Mouse (Mus musculus) embryonic facial prominence, embryonic 15.5 days (tissue): Measurements from ENCODE around the gene Spef1. TPM values are rescaled to one million over a fixed set of nuclear protein-coding genes. Genes with fewer than 3 reads are reported as not detected.

Source experiments
- ATAC-seq: fragments of 200-750 bp; cut with Nextera tagmentation; 2 replicates; pipeline ENCODE4 v1.8.0; 2017; ENCODE audit warnings: low read depth, moderate TSS enrichment; ENCODE audit not compliant: insufficient number of reproducible peaks, low FRiP score, low TSS enrichment
- H3K27ac ChIP-seq: fragments of 300-500 bp; sonication (generic); replicated peaks from 2 replicates; pipeline ENCODE4 v1.5.1; 2015; ENCODE audit warnings: mild to moderate bottlenecking, inconsistent platforms
- H3K27me3 ChIP-seq: fragments of 300-500 bp; sonication (generic); 2 replicates; pipeline ENCODE4 v1.6.1; 2015; ENCODE audit warnings: inconsistent platforms
- H3K36me3 ChIP-seq: fragments of 300-500 bp; sonication (generic); 2 replicates; pipeline ENCODE4 v1.6.1; 2015; ENCODE audit warnings: mild to moderate bottlenecking, inconsistent platforms
- H3K4me1 ChIP-seq: fragments of 300-500 bp; sonication (generic); 2 replicates; pipeline ENCODE4 v1.6.1; 2015; ENCODE audit warnings: inconsistent platforms
- H3K4me2 ChIP-seq: fragments of 300-500 bp; sonication (generic); replicated peaks from 2 replicates; pipeline ENCODE4 v1.6.1; 2015; ENCODE audit warnings: mild to moderate bottlenecking, inconsistent platforms
- H3K4me3 ChIP-seq: fragments of 300-500 bp; sonication (generic); replicated peaks from 2 replicates; pipeline ENCODE4 v1.5.1; 2015; ENCODE audit warnings: mild to moderate bottlenecking, inconsistent platforms
- H3K9ac ChIP-seq: fragments of 300-500 bp; sonication (generic); 2 replicates; pipeline ENCODE4 v1.6.1; 2015; ENCODE audit warnings: inconsistent platforms
- H3K9me3 ChIP-seq: fragments of 300-500 bp; sonication (generic); replicated peaks from 2 replicates; pipeline ENCODE4 v1.6.1; 2016; ENCODE audit warnings: inconsistent platforms
- WGBS: fragments of 180-500 bp; shearing (Covaris S2); methylation state at CpG from one replicate; pipeline ENCODE4 v1.1.7; 2015; 5-methylcytosine and 5-hydroxymethylcytosine counted together
- polyA plus RNA-seq: library from polyadenylated mRNA; unstranded; fragments of >200 nt; fragmentation: Nextera tagmentation; extraction: Ambion mirVana; gene quantifications from 2 replicates; pipeline ENCODE4 v1.2.1, GENCODE M21; 2015

The Spef1 gene
- polyA plus RNA-seq, 1 experiment from 2014 or later = 15.2 TPM

- Histone ChIP-seq H3K36me3 (peaks cover 72% of the 10 kb centered on the region), H3K4me3 (no peak overlapping the region), H3K4me2 (no peak overlapping the region), H3K27ac (no peak overlapping the region), H3K27me3 (no peaks in the 10 kb centered on the region), H3K9me3 (no peaks in the 10 kb centered on the region), H3K9ac (no peak overlapping the region), H3K4me1 (no peaks in the 10 kb centered on the region)
- WGBS = 99% methylated on average over 3 of the region's 3 CpGs
- ATAC-seq = no peak
These were observed 37.9 kb downstream of the Spef1 start for GRCm38 (mm10) chr2:131149254-131149578.

- no peak for ATAC-seq
- Histone ChIP-seq H3K27me3 (no peaks in the 10 kb centered on the region), H3K4me2 (no peak overlapping the region), H3K4me1 (no peaks in the 10 kb centered on the region), H3K9me3 (no peaks in the 10 kb centered on the region), H3K27ac (no peak overlapping the region), H3K9ac (no peak overlapping the region), H3K36me3 (peaks cover 76% of the 10 kb centered on the region), H3K4me3 (no peak overlapping the region)
- 85% methylated on average over 8 of the region's 8 CpGs for WGBS
These were observed 38.5 kb downstream of the Spef1 start for GRCm38 (mm10) chr2:131148353-131149253.

- Histone ChIP-seq H3K27me3 (no peaks in the 10 kb centered on the region), H3K4me3 (no peak overlapping the region), H3K4me2 (no peak overlapping the region), H3K4me1 (peaks cover 5% of the 10 kb centered on the region; the same call in 1 of the 2 replicates), H3K27ac (no peak overlapping the region), H3K9ac (no peak overlapping the region), H3K36me3 (peaks cover 82% of the 10 kb centered on the region), H3K9me3 (no peaks in the 10 kb centered on the region)
- WGBS = 90% methylated on average over 8 of the region's 8 CpGs
- ATAC-seq = no peak
These were observed 40.1 kb downstream of the Spef1 start for GRCm38 (mm10) chr2:131147043-131147365.

- 85% methylated on average over 21 of the region's 21 CpGs for WGBS
- Histone ChIP-seq H3K4me1 (peaks cover 5% of the 10 kb centered on the region; the same call in 1 of the 2 replicates), H3K27me3 (no peaks in the 10 kb centered on the region), H3K4me2 (no peak overlapping the region), H3K9me3 (no peaks in the 10 kb centered on the region), H3K27ac (no peak overlapping the region), H3K4me3 (no peak overlapping the region), H3K36me3 (peaks cover 82% of the 10 kb centered on the region), H3K9ac (no peak overlapping the region)
- ATAC-seq = no peak
These were observed 40.7 kb downstream of the Spef1 start for GRCm38 (mm10) chr2:131146193-131147042.

GRCm38 (mm10) chr2:131145536-131145935 is 41.5 kb downstream of the Spef1 start:
- Histone ChIP-seq H3K27ac (no peak overlapping the region), H3K36me3 (peaks cover 83% of the 10 kb centered on the region)

GRCm38 (mm10) chr2:131145121-131145520 is 42.0 kb downstream of the Spef1 start:
- WGBS = 68% methylated on average over 13 of the region's 13 CpGs
- H3K4me2 ChIP-seq = no peak overlapping the region
- no peak overlapping the region for H3K27ac ChIP-seq
- peaks cover 5% of the 10 kb centered on the region; the same call in 1 of the 2 replicates for H3K4me1 ChIP-seq
- H3K4me3 ChIP-seq = no peak overlapping the region
- H3K27me3 ChIP-seq = no peaks in the 10 kb centered on the region
- no peaks in the 10 kb centered on the region for H3K9me3 ChIP-seq
- ATAC-seq = no peak
- no peak overlapping the region for H3K9ac ChIP-seq
- peaks cover 83% of the 10 kb centered on the region for H3K36me3 ChIP-seq

More at GRCm38 (mm10) chr2:131145536-131145935, 41.5 kb downstream of the Spef1 start:
- no peaks in the 10 kb centered on the region for H3K9me3 ChIP-seq
- 81% methylated on average over 2 of the region's 2 CpGs for WGBS
- H3K4me1 ChIP-seq = peaks cover 5% of the 10 kb centered on the region; the same call in 1 of the 2 replicates
- H3K27me3 ChIP-seq = no peaks in the 10 kb centered on the region
- no peak overlapping the region for H3K4me3 ChIP-seq
- ATAC-seq = no peak
- no peak overlapping the region for H3K4me2 ChIP-seq
- H3K9ac ChIP-seq = no peak overlapping the region

GRCm38 (mm10) chr2:131143007-131143780 is 43.9 kb downstream of the Spef1 start:
- H3K4me2 ChIP-seq = no peak overlapping the region
- H3K9me3 ChIP-seq = no peaks in the 10 kb centered on the region
- H3K27ac ChIP-seq = no peak overlapping the region
- no peak overlapping the region for H3K4me3 ChIP-seq
- WGBS = 73% methylated on average over 22 of the region's 22 CpGs
- no peaks in the 10 kb centered on the region for H3K27me3 ChIP-seq
- H3K36me3 ChIP-seq = peaks cover 79% of the 10 kb centered on the region
- ATAC-seq = no peak
- H3K9ac ChIP-seq = no peak overlapping the region
- H3K4me1 ChIP-seq = peaks cover 5% of the 10 kb centered on the region; the same call in 1 of the 2 replicates

GRCm38 (mm10) chr2:131142592-131142991 is 44.5 kb downstream of the Spef1 start:
- Histone ChIP-seq H3K9me3 (no peaks in the 10 kb centered on the region), H3K27ac (no peak overlapping the region), H3K36me3 (peaks cover 78% of the 10 kb centered on the region), H3K4me2 (no peak overlapping the region), H3K4me3 (no peak overlapping the region), H3K27me3 (no peaks in the 10 kb centered on the region), H3K9ac (no peak overlapping the region), H3K4me1 (peaks cover 5% of the 10 kb centered on the region; the same call in 1 of the 2 replicates)
- ATAC-seq = peak; percentile 50; the same call in 1 of the 2 replicates
- 32% methylated on average over 18 of the region's 18 CpGs for WGBS

- ATAC-seq = no peak
- Histone ChIP-seq H3K9me3 (no peaks in the 10 kb centered on the region), H3K4me3 (no peak overlapping the region), H3K27me3 (no peaks in the 10 kb centered on the region), H3K9ac (no peak overlapping the region), H3K27ac (no peak overlapping the region), H3K4me1 (peaks cover 5% of the 10 kb centered on the region; the same call in 1 of the 2 replicates), H3K36me3 (peaks cover 78% of the 10 kb centered on the region), H3K4me2 (no peak overlapping the region)
- 90% methylated on average over 8 of the region's 8 CpGs for WGBS
These were observed 45.6 kb downstream of the Spef1 start for GRCm38 (mm10) chr2:131141336-131141986.

GRCm38 (mm10) chr2:131140533-131140905 is 46.6 kb downstream of the Spef1 start:
- no peak overlapping the region for H3K4me2 ChIP-seq
- H3K27me3 ChIP-seq = no peaks in the 10 kb centered on the region
- no peak overlapping the region for H3K4me3 ChIP-seq
- peaks cover 5% of the 10 kb centered on the region; the same call in 1 of the 2 replicates for H3K4me1 ChIP-seq
- no peak for ATAC-seq
- H3K27ac ChIP-seq = no peak overlapping the region
- 74% methylated on average over 5 of the region's 5 CpGs for WGBS
- no peak overlapping the region for H3K9ac ChIP-seq
- peaks cover 69% of the 10 kb centered on the region for H3K36me3 ChIP-seq
- no peaks in the 10 kb centered on the region for H3K9me3 ChIP-seq
